In genomic region chr7:97783523-97783922, GRCm38 (mm10) we compare ENCODE assay signal across 12 mouse cellular contexts.
"Had no signal": no experiment of that assay in that cellular context is flagged by ENCODE, and none has a peak within 500 bp of the region (broad histone marks: within the 10 kb centered on the region; RNA-seq: fewer than 3 reads in every experiment).

No protein-coding gene starts in this region.

- DNase-seq: retina, postnatal 1 day; right cerebral cortex, adult 18-20 months; right cerebral cortex, postnatal 14 days; right cerebral cortex, postnatal 25 days; right cerebral cortex, postnatal 4 days; spleen, adult 18-20 months; thymus, adult 18-20 months; thymus, adult 2 months; thymus, postnatal 14 days; thymus, postnatal 25 days; thymus, postnatal 36 days; thymus, postnatal 4 days had no signal
